Mouse (Mus musculus) heart, embryonic 11.5 days (tissue): ENCODE results near the gene Pde4c. TPM values are rescaled to one million over a fixed set of nuclear protein-coding genes. Genes with fewer than 3 reads are reported as not detected.

Experiments
- ATAC-seq: fragments of 200-750 bp; cut with Nextera tagmentation; replicated peaks from 2 replicates; pipeline ENCODE4 v1.8.0; 2017; ENCODE audit warnings: moderate library complexity; ENCODE audit not compliant: insufficient number of reproducible peaks, low FRiP score, low TSS enrichment
- H3K27ac ChIP-seq: fragments of 300-500 bp; sonication (generic); 2 replicates; pipeline ENCODE4 v1.5.1; 2014; ENCODE audit warnings: mild to moderate bottlenecking, low read depth, low read length
- H3K27me3 ChIP-seq: fragments of 300-500 bp; sonication (generic); 2 replicates; pipeline ENCODE4 v1.6.1; 2014; ENCODE audit warnings: mild to moderate bottlenecking, low read length, mixed read lengths; ENCODE audit not compliant: control insufficient read depth, insufficient read depth
- H3K36me3 ChIP-seq: fragments of 300-500 bp; sonication (generic); 2 replicates; pipeline ENCODE4 v1.6.1; 2014; ENCODE audit warnings: mild to moderate bottlenecking, low read length, moderate library complexity, mixed read lengths; ENCODE audit not compliant: control insufficient read depth, insufficient read depth
- H3K4me1 ChIP-seq: fragments of 300-500 bp; sonication (generic); 2 replicates; pipeline ENCODE4 v1.6.1; 2014; ENCODE audit warnings: low read length; ENCODE audit not compliant: control insufficient read depth, insufficient read depth
- H3K4me2 ChIP-seq: fragments of 300-500 bp; sonication (generic); 2 replicates; pipeline ENCODE4 v1.6.1; 2014; ENCODE audit warnings: mild to moderate bottlenecking, moderate library complexity
- H3K4me3 ChIP-seq: fragments of 300-500 bp; sonication (generic); 2 replicates; pipeline ENCODE4 v1.5.1; 2014; ENCODE audit warnings: low read depth, low read length
- H3K9ac ChIP-seq: fragments of 300-500 bp; sonication (generic); 2 replicates; pipeline ENCODE4 v1.6.1; 2014; ENCODE audit warnings: mild to moderate bottlenecking, low read depth, low read length, moderate library complexity
- H3K9me3 ChIP-seq: fragments of 300-500 bp; sonication (generic); replicated peaks from 2 replicates; pipeline ENCODE4 v1.6.1; 2016; ENCODE audit warnings: low read length; ENCODE audit not compliant: control insufficient read depth
- WGBS: fragments of 180-500 bp; shearing (Covaris S2); extraction: QIAGEN DNeasy Blood & Tissue Kit; methylation state at CpG from one replicate; pipeline ENCODE4 v1.1.7; 2014; ENCODE audit not compliant: insufficient replicate concordance; 5-methylcytosine and 5-hydroxymethylcytosine counted together
- polyA plus RNA-seq: library from polyadenylated mRNA; unstranded; fragments of >200 nt; fragmentation: Nextera tagmentation; extraction: Ambion mirVana; gene quantifications from 2 replicates; pipeline ENCODE4 v1.2.1, GENCODE M21; 2014

The Pde4c gene
- polyA plus RNA-seq, 1 experiment from 2014 or later, result not detected

DNA sequence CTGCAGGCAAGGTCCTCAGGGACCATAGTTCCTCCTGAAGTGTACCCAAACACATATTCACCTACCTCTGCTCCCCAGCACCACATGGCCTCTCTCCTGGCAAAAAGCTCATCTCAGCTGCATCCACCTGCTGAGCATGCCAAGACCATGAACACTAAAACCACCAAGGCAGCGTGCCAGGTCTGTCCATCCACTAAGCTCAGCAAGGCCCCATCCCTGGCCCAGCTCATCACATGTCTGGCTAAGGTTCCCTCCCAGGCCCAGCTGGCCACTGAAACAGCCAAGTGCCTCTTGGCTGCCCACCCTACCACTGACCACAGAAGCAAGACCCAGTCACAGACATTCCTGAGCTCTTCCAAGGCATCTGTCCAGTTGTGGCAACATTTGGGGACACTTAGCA, 13.2 kb upstream of the Pde4c start:
- no peak overlapping the region for H3K4me3 ChIP-seq
- no peak overlapping the region for H3K27ac ChIP-seq
- H3K9ac ChIP-seq, result no peak overlapping the region
- H3K27me3 ChIP-seq, result peaks cover 5% of the 10 kb centered on the region
- no peaks in the 10 kb centered on the region for H3K4me1 ChIP-seq
- H3K4me2 ChIP-seq, result no peak overlapping the region
- WGBS, result 87% methylated on average over 1 of the region's 1 CpGs
- no peak for ATAC-seq
- no peaks in the 10 kb centered on the region for H3K9me3 ChIP-seq
- no peaks in the 10 kb centered on the region for H3K36me3 ChIP-seq

DNA sequence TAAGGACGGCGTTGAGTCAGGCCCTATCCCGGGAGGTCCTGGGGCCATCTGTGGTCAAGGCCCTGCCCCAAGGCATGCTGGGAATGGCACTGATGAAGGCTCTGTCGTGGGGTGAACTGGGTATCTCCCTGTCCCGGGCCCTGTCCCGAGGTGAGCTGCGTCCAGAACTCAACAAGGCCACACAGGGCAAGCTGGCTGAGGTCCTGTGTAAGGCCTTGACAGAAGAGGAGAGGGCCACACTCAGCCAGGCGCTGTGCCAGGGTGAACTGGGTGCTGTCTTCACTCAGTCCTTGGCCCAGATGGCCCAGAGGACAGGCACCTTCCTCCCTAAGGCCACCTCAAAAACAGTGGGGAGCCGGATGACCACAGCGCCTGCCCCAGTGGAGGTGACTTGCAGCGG, 12.5 kb upstream of the Pde4c start:
- 82% methylated on average over 11 of the region's 11 CpGs for WGBS
- no peak overlapping the region for H3K4me2 ChIP-seq
- peaks cover 7% of the 10 kb centered on the region for H3K27me3 ChIP-seq
- H3K4me3 ChIP-seq, result no peak overlapping the region
- H3K9ac ChIP-seq, result no peak overlapping the region
- H3K36me3 ChIP-seq, result no peaks in the 10 kb centered on the region
- ATAC-seq, result no peak
- no peak overlapping the region for H3K27ac ChIP-seq
- H3K4me1 ChIP-seq, result no peaks in the 10 kb centered on the region
- no peaks in the 10 kb centered on the region for H3K9me3 ChIP-seq

DNA sequence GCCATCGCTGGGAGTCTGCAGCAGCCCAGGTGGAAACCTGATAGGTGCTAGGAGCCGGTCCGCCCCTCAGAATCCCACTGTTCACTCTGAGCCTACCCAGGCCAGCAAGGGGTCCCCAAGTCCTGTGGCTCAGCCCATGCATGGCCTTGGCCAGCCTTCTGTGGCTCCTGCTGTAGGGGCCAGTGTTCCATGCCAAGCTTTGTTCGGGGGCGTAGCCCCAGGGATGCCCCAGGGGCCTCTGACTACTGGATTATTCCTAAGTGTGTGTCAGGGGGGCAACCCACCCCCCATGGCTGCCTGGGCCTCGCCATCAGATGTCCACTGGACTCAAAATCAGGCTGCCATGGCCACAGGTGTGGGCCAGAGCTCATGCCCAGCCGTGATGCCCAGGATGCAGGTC, 9.5 kb upstream of the Pde4c start:
- peaks cover 24% of the 10 kb centered on the region for H3K27me3 ChIP-seq
- no peak overlapping the region for H3K27ac ChIP-seq
- WGBS, result 68% methylated on average over 7 of the region's 7 CpGs
- H3K4me1 ChIP-seq, result no peaks in the 10 kb centered on the region
- no peaks in the 10 kb centered on the region for H3K9me3 ChIP-seq
- H3K36me3 ChIP-seq, result no peaks in the 10 kb centered on the region
- H3K4me3 ChIP-seq, result no peak overlapping the region
- no peak overlapping the region for H3K4me2 ChIP-seq
- no peak overlapping the region for H3K9ac ChIP-seq
- ATAC-seq, result no peak

DNA sequence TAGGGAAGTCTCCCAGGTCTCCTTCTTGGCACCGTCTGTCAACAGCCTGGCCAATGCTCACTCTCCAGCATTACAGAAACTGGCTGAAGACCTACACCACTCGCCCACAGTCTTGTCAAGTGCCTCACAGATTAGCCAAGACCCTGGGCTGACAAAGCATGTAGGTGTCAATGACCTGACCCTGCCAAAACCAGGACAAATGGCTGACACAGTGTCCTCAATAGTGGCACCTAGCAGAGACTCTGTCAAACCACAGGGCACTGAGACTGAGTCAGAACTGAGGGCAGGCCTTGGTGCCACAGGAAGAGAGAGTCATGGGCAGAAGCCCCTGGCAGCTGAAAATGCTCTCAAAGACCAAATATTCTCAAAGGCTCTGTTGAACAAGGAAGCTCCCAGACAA, 8.4 kb upstream of the Pde4c start:
- H3K36me3 ChIP-seq, result no peaks in the 10 kb centered on the region
- ATAC-seq, result no peak
- no peak overlapping the region for H3K4me3 ChIP-seq
- H3K9ac ChIP-seq, result no peak overlapping the region
- H3K4me1 ChIP-seq, result no peaks in the 10 kb centered on the region
- WGBS, result 60% methylated on average over 2 of the region's 2 CpGs
- no peak overlapping the region for H3K27ac ChIP-seq
- no peaks in the 10 kb centered on the region for H3K9me3 ChIP-seq
- H3K27me3 ChIP-seq, result peaks cover 26% of the 10 kb centered on the region
- H3K4me2 ChIP-seq, result no peak overlapping the region

DNA sequence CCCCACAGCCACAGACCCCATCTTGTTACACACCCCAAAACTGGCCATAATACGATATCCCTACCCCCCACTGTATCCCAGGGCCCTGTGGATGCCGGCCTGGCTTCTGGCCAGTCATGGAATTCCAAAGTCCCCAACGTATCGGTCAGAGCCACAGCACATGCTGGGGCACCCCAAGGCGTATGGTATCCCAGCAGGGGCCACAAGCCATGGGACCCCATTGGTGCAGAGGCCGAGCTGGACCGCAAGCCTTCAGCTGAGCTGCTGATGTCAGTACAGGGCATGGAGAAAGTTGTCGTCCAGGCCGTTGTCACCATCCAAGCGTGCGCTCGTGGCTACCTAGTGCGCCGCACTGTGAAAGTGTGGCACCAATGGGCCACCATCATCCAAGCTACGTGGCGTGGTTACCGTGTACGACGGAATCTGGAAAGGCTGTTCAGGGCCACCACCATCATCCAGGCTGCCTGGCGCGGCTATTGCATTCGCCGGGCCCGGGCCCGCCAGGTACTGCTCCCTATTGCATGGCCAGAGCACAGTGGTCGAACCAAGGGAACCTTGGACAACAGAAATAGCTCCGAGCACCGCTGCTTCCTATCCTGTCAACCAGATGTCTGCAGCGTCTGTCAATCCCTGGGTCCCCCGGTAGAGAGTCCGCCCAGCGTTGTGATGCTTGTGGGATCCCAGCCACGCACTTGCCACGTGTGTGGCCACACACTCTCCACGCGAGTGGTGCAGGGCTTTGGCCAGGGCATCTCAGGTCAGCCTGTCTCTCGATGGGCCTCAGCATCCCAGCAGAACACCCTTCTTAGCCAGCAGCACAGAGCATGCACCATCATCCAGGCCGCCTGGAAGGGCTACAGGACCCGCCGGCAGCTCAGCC, 6.8 kb upstream of the Pde4c start:
- no peaks in the 10 kb centered on the region for H3K36me3 ChIP-seq
- no peaks in the 10 kb centered on the region for H3K9me3 ChIP-seq
- no peak overlapping the region for H3K4me3 ChIP-seq
- H3K27me3 ChIP-seq, result peaks cover 23% of the 10 kb centered on the region
- no peak for ATAC-seq
- no peak overlapping the region for H3K9ac ChIP-seq
- H3K27ac ChIP-seq, result no peak overlapping the region
- no peak overlapping the region for H3K4me2 ChIP-seq
- WGBS, result 75% methylated on average over 40 of the region's 40 CpGs
- H3K4me1 ChIP-seq, result no peaks in the 10 kb centered on the region

DNA sequence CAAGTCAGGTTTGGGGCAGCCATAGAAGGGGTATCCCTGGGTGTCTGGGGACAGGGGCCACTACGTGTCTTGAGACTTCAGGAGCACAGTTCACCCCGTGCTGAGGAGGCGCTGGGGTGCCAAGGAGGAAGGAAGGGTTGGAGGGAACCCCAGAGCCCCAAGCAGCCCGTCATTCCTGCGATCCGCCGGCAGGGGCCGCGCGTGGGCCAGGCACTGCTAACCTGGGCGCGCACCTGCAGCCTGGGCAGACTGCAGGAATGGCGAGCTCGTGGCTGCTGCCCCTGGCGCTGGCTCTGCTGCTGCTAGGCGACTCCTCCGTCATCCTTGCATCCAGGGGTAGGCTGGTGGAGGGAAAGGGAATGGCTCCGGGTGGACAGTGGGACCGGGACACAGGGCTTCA, 5.2 kb upstream of the Pde4c start, which contains the start of gene Gm3336:
Gene Gm3336 (plus strand): TSS at position 247 of the 400 bp plus-strand sequence.
- Histone ChIP-seq H3K27me3 (peaks cover 20% of the 10 kb centered on the region), H3K4me3 (no peak within 1 kb of the TSS), H3K36me3 (no peaks in the 10 kb centered on the region), H3K9me3 (no peaks in the 10 kb centered on the region), H3K27ac (no peak within 1 kb of the TSS), H3K9ac (no peak within 1 kb of the TSS), H3K4me1 (no peaks in the 10 kb centered on the region), H3K4me2 (no peak within 1 kb of the TSS)
- ATAC-seq, result no peak
- WGBS, result 4% methylated on average over 19 of the region's 19 CpGs

DNA sequence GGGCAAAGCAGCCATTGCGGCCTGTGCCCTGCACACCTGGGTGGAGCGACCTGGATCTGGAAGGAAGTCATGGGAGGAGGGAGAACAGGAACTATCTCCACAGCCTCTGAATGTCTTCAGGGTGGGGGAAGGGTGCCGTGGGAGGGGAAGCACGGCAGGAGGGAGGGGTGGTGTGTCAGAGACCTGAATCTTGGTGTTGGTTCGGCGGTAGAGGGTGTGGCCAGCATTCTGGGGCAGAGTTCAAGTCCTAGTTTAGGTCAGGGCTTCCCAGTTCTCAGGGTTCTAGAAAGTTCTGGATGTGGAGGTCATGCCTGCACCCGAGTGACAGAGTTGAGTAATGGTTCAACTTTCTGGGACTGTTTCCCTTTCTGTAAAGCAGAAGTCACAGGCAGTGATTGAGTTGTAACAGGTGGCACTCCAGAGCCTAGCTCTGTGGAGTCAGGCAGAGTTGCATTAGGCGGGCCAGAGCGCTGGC, 3.7 kb upstream of the Pde4c start:
- H3K36me3 ChIP-seq, result no peaks in the 10 kb centered on the region
- H3K9me3 ChIP-seq, result no peaks in the 10 kb centered on the region
- no peak overlapping the region for H3K9ac ChIP-seq
- H3K27me3 ChIP-seq, result peaks cover 20% of the 10 kb centered on the region
- no peak overlapping the region for H3K4me3 ChIP-seq
- no peak overlapping the region for H3K27ac ChIP-seq
- 50% methylated on average over 9 of the region's 9 CpGs for WGBS
- H3K4me2 ChIP-seq, result no peak overlapping the region
- no peak for ATAC-seq
- no peaks in the 10 kb centered on the region for H3K4me1 ChIP-seq

DNA sequence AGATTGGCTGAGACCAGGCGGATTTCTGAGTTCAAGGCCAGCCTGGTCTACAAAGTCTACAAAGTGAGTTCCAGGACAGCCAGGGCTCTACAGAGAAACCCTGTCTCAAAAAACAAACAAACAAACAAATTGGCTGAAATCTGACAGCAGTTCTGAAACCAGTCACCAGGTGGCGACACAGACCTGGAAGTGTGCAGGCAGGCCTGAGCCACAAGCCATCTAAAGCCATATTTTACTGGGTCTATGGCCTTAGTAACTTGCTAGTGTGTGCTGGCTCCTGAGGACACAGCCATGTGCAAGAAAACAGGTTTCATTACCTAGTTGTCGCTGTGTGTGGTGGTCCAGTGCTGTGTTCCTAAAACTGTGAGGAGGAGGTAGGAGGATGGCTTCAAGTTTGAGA, 2.8 kb upstream of the Pde4c start:
- no peak for ATAC-seq
- 5% methylated on average over 3 of the region's 3 CpGs for WGBS

DNA sequence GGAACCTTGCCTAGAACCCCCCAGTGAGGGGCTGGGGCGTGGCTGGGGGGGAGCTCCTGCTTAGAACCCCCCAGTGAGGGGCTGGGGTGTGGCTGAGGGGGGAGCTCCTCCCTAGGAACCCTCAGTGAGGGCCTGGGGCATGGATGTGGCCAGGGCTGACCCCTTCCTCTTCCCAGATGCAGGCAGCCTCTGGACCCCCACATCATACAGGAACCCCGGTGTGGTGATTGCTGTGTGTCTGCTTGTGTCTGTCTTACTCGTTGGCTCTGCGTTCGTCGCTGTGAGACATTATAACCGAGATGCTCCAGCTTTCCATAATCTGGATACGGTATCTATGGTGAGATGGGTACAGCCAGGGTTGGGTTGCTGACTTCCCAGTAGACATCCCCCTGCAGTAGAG, 1.9 kb upstream of the Pde4c start:
- Histone ChIP-seq H3K36me3 (no peaks in the 10 kb centered on the region), H3K4me3 (no peak overlapping the region), H3K4me1 (no peaks in the 10 kb centered on the region), H3K4me2 (no peak overlapping the region), H3K9ac (no peak overlapping the region), H3K27me3 (peaks cover 22% of the 10 kb centered on the region), H3K9me3 (no peaks in the 10 kb centered on the region), H3K27ac (no peak overlapping the region)
- 84% methylated on average over 8 of the region's 8 CpGs for WGBS
- ATAC-seq, result no peak

More for the DNA sequence above, 2.8 kb upstream of the Pde4c start:
- Histone ChIP-seq H3K4me3 (no peak overlapping the region), H3K36me3 (no peaks in the 10 kb centered on the region), H3K9me3 (no peaks in the 10 kb centered on the region), H3K27ac (no peak overlapping the region), H3K4me2 (no peak overlapping the region), H3K27me3 (peaks cover 24% of the 10 kb centered on the region), H3K4me1 (no peaks in the 10 kb centered on the region), H3K9ac (no peak overlapping the region)
